Mouse (Mus musculus) lung, postnatal 0 days (tissue): ENCODE measurements around the gene Dnph1. TPM values are rescaled to one million over a fixed set of nuclear protein-coding genes. Genes with fewer than 3 reads are reported as not detected.

Source experiments
- ATAC-seq: fragments of 200-750 bp; cut with Nextera tagmentation; 2 replicates; pipeline ENCODE4 v1.8.0; 2017; ENCODE audit warnings: moderate library complexity
- DNase-seq: peaks from one replicate; pipeline ENCODE4 v3.0.0-alpha.2; 2016; ENCODE audit warnings: low spot score
- H3K27ac ChIP-seq: fragments of 300-500 bp; sonication (generic); 2 replicates; pipeline ENCODE4 v1.5.1; 2014; ENCODE audit warnings: antibody characterized with exemption, mild to moderate bottlenecking, low read length, mixed read lengths
- H3K27me3 ChIP-seq: fragments of 300-500 bp; sonication (generic); replicated peaks from 2 replicates; pipeline ENCODE4 v1.6.1; 2014; ENCODE audit warnings: low read length, mixed read lengths; ENCODE audit not compliant: insufficient read depth
- H3K36me3 ChIP-seq: fragments of 300-500 bp; sonication (generic); 2 replicates; pipeline ENCODE4 v1.6.1; 2014; ENCODE audit warnings: low read length, mixed read lengths; ENCODE audit not compliant: insufficient read depth
- H3K4me1 ChIP-seq: fragments of 300-500 bp; sonication (generic); 2 replicates; pipeline ENCODE4 v1.6.1; 2014; ENCODE audit warnings: antibody characterized with exemption, low read depth, low read length, mixed read lengths; ENCODE audit not compliant: insufficient read depth
- H3K4me2 ChIP-seq: fragments of 300-500 bp; sonication (generic); replicated peaks from 2 replicates; pipeline ENCODE4 v1.6.1; 2014; ENCODE audit warnings: low read depth, mild to moderate bottlenecking, low read length, moderate library complexity, mixed read lengths
- H3K4me3 ChIP-seq: fragments of 300-500 bp; sonication (generic); 2 replicates; pipeline ENCODE4 v1.5.1; 2014; ENCODE audit warnings: low read depth, low read length
- H3K9ac ChIP-seq: fragments of 300-500 bp; sonication (generic); replicated peaks from 2 replicates; pipeline ENCODE4 v1.6.1; 2014; ENCODE audit warnings: low read depth, mild to moderate bottlenecking
- H3K9me3 ChIP-seq: fragments of 300-500 bp; sonication (generic); 2 replicates; pipeline ENCODE4 v1.6.1; 2016; ENCODE audit warnings: low read length, mixed read lengths
- CTCF ChIP-seq: IDR thresholded peaks from 2 replicates; pipeline ENCODE4 v1.5.1; 2016; ENCODE audit warnings: antibody characterized with exemption, mild to moderate bottlenecking
- EP300 ChIP-seq: IDR thresholded peaks from 2 replicates; pipeline ENCODE4 v1.6.1; 2016; ENCODE audit warnings: antibody characterized with exemption, mild to moderate bottlenecking, control low read depth
- WGBS: fragments of 180-500 bp; shearing (Covaris S2); extraction: QIAGEN DNeasy Blood & Tissue Kit; methylation state at CpG from one replicate; pipeline ENCODE4 v1.1.7; 2014; 5-methylcytosine and 5-hydroxymethylcytosine counted together
- polyA plus RNA-seq: library from polyadenylated mRNA; unstranded; fragments of >200 nt; fragmentation: Nextera tagmentation; extraction: Ambion mirVana; gene quantifications from 2 replicates; pipeline ENCODE4 v1.2.1, GENCODE M21; 2015

Dnph1 gene
- polyA plus RNA-seq, 1 experiment from 2014 or later = 2.8 TPM

DNA sequence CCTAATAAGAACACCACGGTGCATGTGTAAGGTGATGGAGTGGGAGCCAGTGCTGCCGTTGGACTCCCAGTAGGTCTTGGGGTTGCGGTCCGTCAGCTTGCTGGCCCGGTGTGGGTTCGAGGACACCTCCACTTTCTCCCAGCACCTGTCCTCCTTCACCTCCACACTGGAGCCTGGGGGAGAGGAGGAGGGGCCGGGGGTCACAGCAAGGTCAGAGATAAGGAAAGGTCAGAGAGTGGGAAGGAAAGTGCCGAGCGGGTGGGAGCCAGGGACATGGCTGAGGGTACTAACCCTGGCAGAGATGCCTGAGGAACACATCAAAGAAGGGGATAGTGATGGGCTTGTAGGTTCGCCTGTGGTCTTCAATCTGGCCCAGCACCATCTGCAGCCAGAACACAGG, 28.6 kb downstream of the Dnph1 start:
- H3K4me3 ChIP-seq = no peak overlapping the region
- TF ChIP-seq EP300 = no peak
- no peak for TF ChIP-seq CTCF
- H3K27ac ChIP-seq = no peak overlapping the region
- no peak overlapping the region for H3K9ac ChIP-seq
- no peaks in the 10 kb centered on the region for H3K9me3 ChIP-seq
- no peaks in the 10 kb centered on the region for H3K36me3 ChIP-seq
- no peaks in the 10 kb centered on the region for H3K4me1 ChIP-seq
- no peak for DNase-seq
- WGBS = 64% methylated on average over 10 of the region's 10 CpGs
- no peaks in the 10 kb centered on the region for H3K27me3 ChIP-seq
- no peak overlapping the region for H3K4me2 ChIP-seq
- ATAC-seq = no peak

GRCm38 (mm10) chr17:46525579-46526307, 29.2 kb downstream of the Dnph1 start:
- Histone ChIP-seq H3K36me3 (no peaks in the 10 kb centered on the region), H3K27me3 (no peaks in the 10 kb centered on the region), H3K9ac (no peak overlapping the region), H3K27ac (no peak overlapping the region), H3K4me3 (no peak overlapping the region), H3K9me3 (no peaks in the 10 kb centered on the region), H3K4me1 (no peaks in the 10 kb centered on the region), H3K4me2 (no peak overlapping the region)
- WGBS = 31% methylated on average over 12 of the region's 12 CpGs
- peak; percentile 91 for DNase-seq
- TF ChIP-seq EP300 (no peak), CTCF (peak; percentile 99)
- ATAC-seq = peak; percentile 83

- H3K9me3 ChIP-seq = no peaks in the 10 kb centered on the region
- no peak for DNase-seq
- no peak overlapping the region for H3K4me3 ChIP-seq
- TF ChIP-seq CTCF (no peak), EP300 (no peak)
- no peak overlapping the region for H3K9ac ChIP-seq
- no peak overlapping the region for H3K27ac ChIP-seq
- no peak overlapping the region for H3K4me2 ChIP-seq
- WGBS = 90% methylated on average over 12 of the region's 12 CpGs
- H3K36me3 ChIP-seq = 0 out of 2 replicates have a peak, but pooled peaks cover 2% of the 10 kb centered on the region
- H3K4me1 ChIP-seq = no peaks in the 10 kb centered on the region; the same call in 1 of the 2 replicates
- ATAC-seq = no peak
- no peaks in the 10 kb centered on the region for H3K27me3 ChIP-seq
Observed at GRCm38 (mm10) chr17:46543661-46544060, 47.1 kb downstream of the Dnph1 start.

- no peak within 1 kb of the TSS for H3K27ac ChIP-seq
- H3K9me3 ChIP-seq = no peaks in the 10 kb centered on the region
- ATAC-seq (peak; percentile 73), DNase-seq (peak; percentile 60)
- no peaks in the 10 kb centered on the region for H3K27me3 ChIP-seq
- WGBS = 6% methylated on average over 40 of the region's 49 CpGs
- peak within 1 kb of the TSS; percentile 62 for H3K9ac ChIP-seq
- H3K4me1 ChIP-seq = no peaks in the 10 kb centered on the region; the same call in 1 of the 2 replicates
- TF ChIP-seq CTCF = no peak
- TF ChIP-seq EP300 = no peak
- H3K36me3 ChIP-seq = peaks cover 22% of the 10 kb centered on the region; the same call in 1 of the 2 replicates
- peak within 1 kb of the TSS; percentile 76 for H3K4me2 ChIP-seq
- peak within 1 kb of the TSS; percentile 52 for H3K4me3 ChIP-seq
Observed at GRCm38 (mm10) chr17:46545813-46546564, 49.5 kb downstream of the Dnph1 start, which contains the start of gene Cul9. Gene Cul9 (minus strand): TSS chr17:46546388.

GRCm38 (mm10) chr17:46546591-46546990, 50.1 kb downstream of the Dnph1 start:
- no peaks in the 10 kb centered on the region for H3K27me3 ChIP-seq
- H3K4me1 ChIP-seq = no peaks in the 10 kb centered on the region; the same call in 1 of the 2 replicates
- TF ChIP-seq CTCF (no peak), EP300 (no peak)
- peak overlapping the region; percentile 52 for H3K4me3 ChIP-seq
- H3K9me3 ChIP-seq = no peaks in the 10 kb centered on the region
- DNase-seq (no peak), ATAC-seq (no peak)
- peaks cover 27% of the 10 kb centered on the region for H3K36me3 ChIP-seq
- H3K9ac ChIP-seq = peak overlapping the region; percentile 62
- H3K4me2 ChIP-seq = peak overlapping the region; percentile 76
- 23% methylated on average over 7 of the region's 7 CpGs for WGBS
- H3K27ac ChIP-seq = no peak overlapping the region

- Histone ChIP-seq H3K27ac (no peak overlapping the region), H3K4me3 (no peak overlapping the region)
Observed at GRCm38 (mm10) chr17:46546995-46547394, 50.5 kb downstream of the Dnph1 start.

More at GRCm38 (mm10) chr17:46546995-46547394, 50.5 kb downstream of the Dnph1 start:
- H3K4me2 ChIP-seq = no peak overlapping the region
- peak; percentile 23; the same call in 1 of the 2 replicates for ATAC-seq
- H3K27me3 ChIP-seq = no peaks in the 10 kb centered on the region
- 31% methylated on average over 8 of the region's 8 CpGs for WGBS
- TF ChIP-seq EP300 (no peak), CTCF (no peak)
- H3K9ac ChIP-seq = no peak overlapping the region
- H3K36me3 ChIP-seq = peaks cover 27% of the 10 kb centered on the region
- peak; percentile 41 for DNase-seq
- H3K9me3 ChIP-seq = no peaks in the 10 kb centered on the region
- no peaks in the 10 kb centered on the region; the same call in 1 of the 2 replicates for H3K4me1 ChIP-seq
